Mouse (Mus musculus) ES-E14 (cell line): ENCODE measurements around the gene Wdr63.

Source experiments
- MAFK ChIP-seq: IDR thresholded peaks from 2 replicates; pipeline ENCODE4 v1.6.1; 2014; ENCODE audit warnings: mild to moderate bottlenecking, low read depth, low read length, inconsistent platforms; ENCODE audit not compliant: insufficient read depth
- ZC3H11A ChIP-seq: IDR thresholded peaks from 2 replicates; pipeline ENCODE4 v1.6.1; 2012; ENCODE audit warnings: low read depth, mild to moderate bottlenecking, inconsistent platforms, low read length, borderline replicate concordance

GRCm38 (mm10) chr3:146044977-146045376, 63.0 kb downstream of the Wdr63 start:
- TF ChIP-seq MAFK, result no peak
- TF ChIP-seq ZC3H11A, result no peak
